Mouse (Mus musculus): ENCODE measurements at regions not wholly inside any gene's neighbourhood (a gene's known extent, or its start where the extent isn't known, plus 50 kb on each side); places are given as distances from the start of the nearest gene placed in this dataset.

- no peaks in the 10 kb centered on the region for H3K4me1 ChIP-seq (replicated peaks; ENCODE audit: control insufficient read depth, insufficient read depth, low read length)
- H3K27ac ChIP-seq (ENCODE audit: low read depth, low read length) = no peak overlapping the region
- no peak overlapping the region for H3K4me2 ChIP-seq
- no peaks in the 10 kb centered on the region for H3K36me3 ChIP-seq (ENCODE audit: control insufficient read depth, insufficient read depth, low read length)
- H3K27me3 ChIP-seq (replicated peaks; ENCODE audit: control insufficient read depth, insufficient read depth, low read length) = no peaks in the 10 kb centered on the region
- H3K4me3 ChIP-seq (ENCODE audit: low read depth, low read length) = no peak overlapping the region
- H3K9ac ChIP-seq (ENCODE audit: low read depth, low read length) = no peak overlapping the region
- DNase-seq (ENCODE audit: low spot score) = no peak
- no peak for ATAC-seq (replicated peaks; ENCODE audit: low FRiP score)
- no peaks in the 10 kb centered on the region for H3K9me3 ChIP-seq (ENCODE audit: control insufficient read depth, low read length)
- WGBS = 62% methylated on average over 4 of the region's 4 CpGs
These were observed 104.0 kb upstream of the Ddit4l start for GRCm38 (mm10) chr3:137517433-137517832.

DNA sequence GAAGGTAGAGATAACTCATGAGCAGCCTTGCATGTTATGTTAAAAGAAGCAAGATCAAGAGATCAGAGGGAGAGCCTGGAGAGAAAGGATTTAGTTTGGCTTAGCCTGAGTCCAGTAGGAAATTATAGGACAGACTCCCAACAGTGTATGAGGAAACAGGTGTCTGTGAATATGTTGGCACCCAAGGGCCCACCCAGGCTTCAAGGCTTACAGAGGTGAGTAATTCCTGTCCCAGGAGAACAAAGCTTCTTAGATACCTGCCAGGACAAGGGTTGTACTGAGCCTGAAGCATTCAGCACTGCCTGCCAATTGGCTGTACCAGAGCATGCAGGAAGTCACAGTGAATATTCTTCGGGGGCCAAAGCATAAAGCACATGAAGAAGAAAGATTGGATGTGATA is 101.2 kb upstream of the Ddit4l start:
- H3K27me3 ChIP-seq (replicated peaks; ENCODE audit: control insufficient read depth, insufficient read depth, low read length) = no peaks in the 10 kb centered on the region
- ATAC-seq (replicated peaks; ENCODE audit: low FRiP score) (no peak), DNase-seq (ENCODE audit: low spot score) (no peak)
- WGBS = 74% methylated on average over 1 of the region's 1 CpGs
- no peak overlapping the region for H3K9ac ChIP-seq (ENCODE audit: low read depth, low read length)
- H3K4me3 ChIP-seq (ENCODE audit: low read depth, low read length) = no peak overlapping the region
- H3K4me1 ChIP-seq (replicated peaks; ENCODE audit: control insufficient read depth, insufficient read depth, low read length) = no peaks in the 10 kb centered on the region
- no peak overlapping the region for H3K27ac ChIP-seq (ENCODE audit: low read depth, low read length)
- H3K4me2 ChIP-seq = no peak overlapping the region
- no peaks in the 10 kb centered on the region for H3K9me3 ChIP-seq (ENCODE audit: control insufficient read depth, low read length)
- H3K36me3 ChIP-seq (ENCODE audit: control insufficient read depth, insufficient read depth, low read length) = no peaks in the 10 kb centered on the region

- H3K4me3 ChIP-seq (ENCODE audit: low read depth, low read length) = no peak overlapping the region
- no peaks in the 10 kb centered on the region for H3K4me1 ChIP-seq (replicated peaks; ENCODE audit: control insufficient read depth, insufficient read depth, low read length)
- H3K27ac ChIP-seq (ENCODE audit: low read depth, low read length) = no peak overlapping the region
- no peaks in the 10 kb centered on the region for H3K9me3 ChIP-seq (ENCODE audit: control insufficient read depth, low read length)
- DNase-seq (ENCODE audit: low spot score) = no peak
- no peak overlapping the region for H3K9ac ChIP-seq (ENCODE audit: low read depth, low read length)
- no peak overlapping the region for H3K4me2 ChIP-seq
- H3K27me3 ChIP-seq (replicated peaks; ENCODE audit: control insufficient read depth, insufficient read depth, low read length) = no peaks in the 10 kb centered on the region
- 81% methylated on average over 12 of the region's 12 CpGs for WGBS
- no peak for ATAC-seq (replicated peaks; ENCODE audit: low FRiP score)
- H3K36me3 ChIP-seq (ENCODE audit: control insufficient read depth, insufficient read depth, low read length) = no peaks in the 10 kb centered on the region
These were observed 95.5 kb upstream of the Ddit4l start for GRCm38 (mm10) chr3:137525606-137526575.

GRCm38 (mm10) chr3:137529592-137529960 is 91.8 kb upstream of the Ddit4l start:
- no peak overlapping the region for H3K4me2 ChIP-seq

DNA sequence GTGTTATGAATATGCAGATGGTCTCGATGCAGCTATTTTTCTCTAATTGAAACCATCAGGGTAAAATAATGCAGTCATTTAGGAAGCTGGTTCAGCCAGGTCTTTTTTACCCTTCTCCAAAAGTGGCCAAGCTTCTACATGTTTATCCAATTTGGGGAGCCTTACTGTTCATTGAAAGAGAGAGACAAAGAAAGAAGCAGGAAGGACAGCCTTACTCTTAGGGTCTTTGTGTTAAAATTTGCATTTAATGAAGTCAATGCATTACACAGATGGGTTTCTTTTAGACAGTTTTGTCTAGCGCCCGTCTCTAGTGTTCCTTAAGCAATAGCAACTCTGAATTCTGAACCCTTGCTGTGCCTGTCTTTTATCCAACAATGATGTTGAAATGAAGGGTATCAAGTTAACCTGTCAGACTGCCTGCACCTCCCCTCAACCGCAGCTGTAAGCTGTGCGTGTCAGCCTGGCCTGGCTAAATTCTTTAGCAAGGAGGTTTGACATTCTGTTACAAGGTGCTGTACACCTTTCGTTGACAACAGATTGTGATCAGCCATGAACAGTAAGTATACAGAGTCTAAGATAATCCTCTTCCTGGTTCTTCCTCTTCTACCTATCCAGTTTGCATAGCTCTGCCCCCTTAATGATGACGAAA is 91.3 kb upstream of the Ddit4l start:
- no peak overlapping the region for H3K4me2 ChIP-seq
- no peak overlapping the region for H3K9ac ChIP-seq (ENCODE audit: low read depth, low read length)
- H3K4me3 ChIP-seq (ENCODE audit: low read depth, low read length) = no peak overlapping the region
- H3K4me1 ChIP-seq (replicated peaks; ENCODE audit: control insufficient read depth, insufficient read depth, low read length) = no peaks in the 10 kb centered on the region
- ATAC-seq (replicated peaks; ENCODE audit: low FRiP score) = no peak
- no peak for DNase-seq (ENCODE audit: low spot score)
- no peaks in the 10 kb centered on the region for H3K9me3 ChIP-seq (ENCODE audit: control insufficient read depth, low read length)
- no peak overlapping the region for H3K27ac ChIP-seq (ENCODE audit: low read depth, low read length)
- WGBS = 76% methylated on average over 7 of the region's 7 CpGs
- H3K36me3 ChIP-seq (ENCODE audit: control insufficient read depth, insufficient read depth, low read length) = no peaks in the 10 kb centered on the region
- no peaks in the 10 kb centered on the region for H3K27me3 ChIP-seq (replicated peaks; ENCODE audit: control insufficient read depth, insufficient read depth, low read length)

More at GRCm38 (mm10) chr3:137529592-137529960, 91.8 kb upstream of the Ddit4l start:
- H3K4me1 ChIP-seq (replicated peaks; ENCODE audit: control insufficient read depth, insufficient read depth, low read length) = no peaks in the 10 kb centered on the region
- H3K9me3 ChIP-seq (ENCODE audit: control insufficient read depth, low read length) = no peaks in the 10 kb centered on the region
- no peak overlapping the region for H3K4me3 ChIP-seq (ENCODE audit: low read depth, low read length)
- DNase-seq (ENCODE audit: low spot score) (no peak), ATAC-seq (replicated peaks; ENCODE audit: low FRiP score) (no peak)
- no peak overlapping the region for H3K9ac ChIP-seq (ENCODE audit: low read depth, low read length)
- 67% methylated on average over 2 of the region's 2 CpGs for WGBS
- no peak overlapping the region for H3K27ac ChIP-seq (ENCODE audit: low read depth, low read length)
- H3K27me3 ChIP-seq (replicated peaks; ENCODE audit: control insufficient read depth, insufficient read depth, low read length) = no peaks in the 10 kb centered on the region
- H3K36me3 ChIP-seq (ENCODE audit: control insufficient read depth, insufficient read depth, low read length) = no peaks in the 10 kb centered on the region

DNA sequence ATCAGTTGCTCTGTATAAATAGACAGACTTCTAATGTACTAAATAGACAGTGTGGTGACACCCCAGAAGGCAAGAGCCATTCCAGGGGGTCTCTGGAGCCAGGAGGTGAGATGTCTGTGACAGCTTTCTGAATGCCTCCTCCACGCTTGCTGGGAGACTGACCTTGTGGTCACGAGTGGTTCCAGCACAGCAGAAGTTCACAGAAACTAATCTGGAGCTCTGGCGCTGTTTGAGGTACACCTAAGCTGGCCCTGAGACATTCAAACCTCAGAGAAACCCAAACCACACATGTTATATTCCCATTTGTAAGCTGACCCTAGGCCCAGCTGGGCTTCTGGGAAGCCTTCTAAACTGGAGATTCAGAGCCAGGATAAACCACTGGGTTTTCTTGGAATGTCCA is 79.7 kb upstream of the Ddit4l start:
- DNase-seq (ENCODE audit: low spot score) = no peak
- no peak overlapping the region for H3K9ac ChIP-seq (ENCODE audit: low read depth, low read length)
- no peak for ATAC-seq (replicated peaks; ENCODE audit: low FRiP score)
- H3K4me2 ChIP-seq = no peak overlapping the region
- no peaks in the 10 kb centered on the region for H3K36me3 ChIP-seq (ENCODE audit: control insufficient read depth, insufficient read depth, low read length)
- WGBS = 66% methylated on average over 3 of the region's 3 CpGs
- no peak overlapping the region for H3K27ac ChIP-seq (ENCODE audit: low read depth, low read length)
- H3K4me3 ChIP-seq (ENCODE audit: low read depth, low read length) = no peak overlapping the region
- H3K4me1 ChIP-seq (replicated peaks; ENCODE audit: control insufficient read depth, insufficient read depth, low read length) = no peaks in the 10 kb centered on the region
- H3K9me3 ChIP-seq (ENCODE audit: control insufficient read depth, low read length) = no peaks in the 10 kb centered on the region
- no peaks in the 10 kb centered on the region for H3K27me3 ChIP-seq (replicated peaks; ENCODE audit: control insufficient read depth, insufficient read depth, low read length)

DNA sequence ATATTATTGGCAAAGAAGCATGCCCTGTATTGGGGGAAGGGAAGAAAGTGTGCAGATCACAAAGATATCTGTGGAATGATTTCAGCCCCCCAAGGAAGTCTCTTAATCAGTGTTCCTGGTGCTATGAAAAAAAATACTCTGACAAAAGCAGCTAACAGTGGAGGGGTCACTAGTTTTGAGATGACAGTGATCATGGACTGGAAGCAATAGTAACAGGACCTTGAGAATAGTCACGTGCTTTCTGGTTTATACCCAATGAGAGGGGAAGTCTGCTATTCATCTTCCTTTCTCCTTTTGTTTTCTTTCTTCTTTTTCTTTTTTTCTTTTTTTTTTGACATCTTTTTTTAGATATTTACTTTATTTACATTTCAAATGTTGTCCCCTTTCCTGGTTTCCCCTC is 79.1 kb upstream of the Ddit4l start:
- 72% methylated on average over 1 of the region's 1 CpGs for WGBS
- no peak for DNase-seq (ENCODE audit: low spot score)

DNA sequence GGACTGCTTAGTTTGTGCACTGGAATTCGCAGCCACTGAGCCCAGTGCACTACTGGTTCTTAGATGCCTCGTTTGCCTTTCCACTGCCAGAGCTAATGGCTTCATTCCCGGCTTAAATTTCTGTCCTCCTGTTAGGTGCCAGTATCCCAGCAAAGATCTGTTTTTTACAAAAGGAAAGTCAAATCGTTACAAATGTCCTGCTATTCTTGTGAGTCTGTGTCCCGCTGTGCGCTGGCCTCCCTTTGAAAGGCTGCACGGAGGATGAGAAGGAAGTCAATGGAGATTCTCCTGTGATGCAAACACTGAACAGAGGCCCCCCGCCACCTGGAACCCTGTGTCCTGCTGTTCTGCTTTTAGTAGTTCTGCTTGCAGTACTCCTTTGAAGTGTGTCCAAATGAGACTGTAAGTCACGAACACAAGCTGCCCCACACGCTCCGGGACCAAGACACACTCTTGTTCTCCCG is 74.0 kb upstream of the Ddit4l start:
- no peak for DNase-seq (ENCODE audit: low spot score)
- Histone ChIP-seq H3K27me3 (replicated peaks; ENCODE audit: control insufficient read depth, insufficient read depth, low read length) (no peaks in the 10 kb centered on the region), H3K36me3 (ENCODE audit: control insufficient read depth, insufficient read depth, low read length) (no peaks in the 10 kb centered on the region), H3K4me3 (ENCODE audit: low read depth, low read length) (no peak overlapping the region), H3K4me2 (peak overlapping the region; percentile 31), H3K9ac (ENCODE audit: low read depth, low read length) (no peak overlapping the region), H3K27ac (ENCODE audit: low read depth, low read length) (no peak overlapping the region), H3K4me1 (replicated peaks; ENCODE audit: control insufficient read depth, insufficient read depth, low read length) (no peaks in the 10 kb centered on the region), H3K9me3 (ENCODE audit: control insufficient read depth, low read length) (no peaks in the 10 kb centered on the region)
- no peak for ATAC-seq (replicated peaks; ENCODE audit: low FRiP score)
- WGBS = 13% methylated on average over 12 of the region's 12 CpGs

More for the DNA sequence above, 79.1 kb upstream of the Ddit4l start:
- Histone ChIP-seq H3K4me1 (replicated peaks; ENCODE audit: control insufficient read depth, insufficient read depth, low read length) (no peaks in the 10 kb centered on the region), H3K27ac (ENCODE audit: low read depth, low read length) (no peak overlapping the region), H3K4me3 (ENCODE audit: low read depth, low read length) (no peak overlapping the region), H3K4me2 (no peak overlapping the region), H3K9me3 (ENCODE audit: control insufficient read depth, low read length) (no peaks in the 10 kb centered on the region), H3K36me3 (ENCODE audit: control insufficient read depth, insufficient read depth, low read length) (no peaks in the 10 kb centered on the region), H3K9ac (ENCODE audit: low read depth, low read length) (no peak overlapping the region), H3K27me3 (replicated peaks; ENCODE audit: control insufficient read depth, insufficient read depth, low read length) (no peaks in the 10 kb centered on the region)
- ATAC-seq (replicated peaks; ENCODE audit: low FRiP score) = no peak

Data from liver, embryonic 11.5 days (tissue).